Mouse (Mus musculus) cerebellum, adult 11 months (tissue): ENCODE data around the gene Usp2.
"Not testable (repeated sequence)": the region's sequence is repeated elsewhere in the genome, so short reads cannot be mapped to it uniquely, and the experiment has no call there.

ENCODE experiments used
- DNase-seq: peaks from one replicate; pipeline ENCODE4 v3.0.0; 2022

The Usp2 gene

GRCm38 (mm10) chr9:44096536-44096935 is 29.7 kb downstream of the Usp2 start:
- DNase-seq = no peak

DNA sequence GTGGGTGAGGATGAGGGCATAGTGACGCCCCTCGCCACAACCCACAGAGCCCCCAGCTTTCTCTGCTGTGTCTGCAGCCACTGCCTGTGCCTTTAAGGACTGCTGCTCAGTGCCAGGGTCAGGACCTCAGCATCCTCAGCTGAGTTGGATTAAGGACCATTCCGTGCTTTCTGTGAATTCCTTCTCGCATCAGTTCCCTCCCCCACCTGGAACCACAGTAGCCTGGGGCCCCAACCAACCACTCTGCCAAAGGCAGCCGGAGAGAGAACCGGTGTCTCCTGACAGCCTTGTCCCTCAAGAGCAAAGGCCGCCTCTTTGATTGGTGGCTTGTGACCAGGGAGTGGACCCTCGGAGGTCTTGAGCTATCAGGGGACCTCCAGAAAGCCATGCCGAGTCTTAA is 34.7 kb downstream of the Usp2 start, which contains the start of gene Mfrp:
Mfrp (plus strand) TSS at position 240 of the 400 bp plus-strand sequence.
- no peak for DNase-seq

- DNase-seq = no peak
These were observed 38.1 kb downstream of the Usp2 start for GRCm38 (mm10) chr9:44104881-44105280.

DNA sequence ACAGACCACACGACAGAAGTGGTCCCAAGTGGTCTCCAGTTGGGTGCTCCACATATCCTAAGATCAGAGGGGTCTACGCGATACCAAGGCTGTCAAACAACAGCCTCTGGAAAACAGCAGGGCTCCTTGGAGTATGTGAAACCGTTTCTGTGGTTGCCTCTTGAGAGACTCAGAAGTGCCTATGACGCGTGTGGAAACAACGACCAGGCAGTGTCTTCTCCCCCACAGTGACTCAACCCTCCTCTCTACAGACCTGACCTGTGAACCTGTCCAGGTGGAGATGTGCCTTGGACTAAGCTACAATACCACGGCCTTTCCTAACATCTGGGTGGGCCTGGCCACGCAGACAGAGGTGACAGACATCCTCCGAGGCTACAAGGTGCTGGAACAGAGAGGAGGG is 39.0 kb downstream of the Usp2 start:
- no peak for DNase-seq

- DNase-seq = no peak
These were observed 39.4 kb downstream of the Usp2 start for GRCm38 (mm10) chr9:44106182-44106581.

DNA sequence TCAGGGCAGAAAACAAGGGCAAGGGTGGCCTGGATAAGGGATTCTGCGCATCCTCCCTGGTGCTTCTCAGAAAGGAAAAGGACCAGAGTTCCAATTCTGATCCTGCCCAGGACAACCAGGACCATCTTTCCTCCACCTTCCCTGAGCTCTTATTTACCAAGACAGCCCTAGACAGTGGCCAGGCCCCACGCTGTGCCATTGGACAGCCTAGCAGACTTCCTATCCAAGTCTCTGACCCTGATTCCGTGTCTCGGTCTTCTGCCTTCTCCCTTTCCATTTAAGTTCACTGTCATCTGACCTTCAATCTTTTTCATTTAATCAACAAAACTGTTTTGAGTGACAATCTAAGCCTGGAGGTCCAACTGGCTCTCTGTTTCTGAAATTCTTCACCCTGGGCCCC is 39.8 kb downstream of the Usp2 start:
- no peak for DNase-seq

- DNase-seq = no peak
These were observed 40.3 kb downstream of the Usp2 start, which contains the start of gene C1qtnf5 for GRCm38 (mm10) chr9:44107110-44107509. Gene C1qtnf5, plus strand, starts transcription at chr9:44107245.

- no peak for DNase-seq
These were observed 40.8 kb downstream of the Usp2 start for GRCm38 (mm10) chr9:44107557-44108179.

- DNase-seq = no peak
These were observed 41.6 kb downstream of the Usp2 start for GRCm38 (mm10) chr9:44108269-44109055.

DNA sequence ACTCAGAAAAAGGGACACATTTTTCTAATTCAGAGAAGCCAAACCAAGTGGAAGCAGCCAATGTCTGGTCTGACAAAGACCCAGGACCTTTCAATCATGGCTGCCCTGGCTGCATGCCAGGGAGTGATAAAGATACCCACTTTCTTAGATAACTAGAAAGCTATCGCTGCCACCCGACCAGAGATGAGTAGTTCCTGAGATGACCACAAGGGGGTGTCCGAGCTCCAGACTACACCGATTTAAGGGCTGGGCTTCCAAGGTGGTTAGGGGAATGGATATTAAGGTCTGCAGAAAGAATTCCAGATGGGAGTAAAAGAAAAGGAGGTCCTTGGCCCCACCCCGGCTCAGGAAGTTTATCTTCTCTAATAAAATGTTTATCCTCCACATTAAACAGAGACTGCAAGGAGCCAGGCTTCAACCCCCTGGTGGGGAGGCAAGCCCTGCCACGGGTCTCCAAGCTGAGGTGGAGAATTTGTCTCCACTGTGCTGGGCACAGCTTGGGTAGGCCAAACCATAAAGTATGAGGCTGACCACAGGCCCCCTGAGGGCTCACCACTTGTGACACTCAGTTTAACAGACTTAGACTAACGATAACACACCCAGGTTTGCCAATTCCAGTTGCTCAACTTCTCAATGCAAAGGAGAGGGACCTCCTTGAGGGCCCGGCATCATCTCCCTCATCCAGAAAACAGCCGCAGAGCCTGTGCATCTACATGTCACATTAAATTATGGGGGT is 42.7 kb downstream of the Usp2 start:
- peak; percentile 80 for DNase-seq

GRCm38 (mm10) chr9:44111909-44112308 is 45.1 kb downstream of the Usp2 start:
- not testable (repeated sequence) for DNase-seq

GRCm38 (mm10) chr9:44113105-44113789 is 46.4 kb downstream of the Usp2 start, which contains the start of the genes Gm49380 and Rnf26:
Gene Gm49380, minus strand, starts transcription at chr9:44113500.
Gene Rnf26, minus strand, starts transcription at chr9:44113517.
- peak; percentile 95 for DNase-seq

GRCm38 (mm10) chr9:44114453-44114852 is 47.6 kb downstream of the Usp2 start:
- DNase-seq = no peak

- DNase-seq = no peak
These were observed 48.8 kb downstream of the Usp2 start for GRCm38 (mm10) chr9:44115599-44115998.

DNA sequence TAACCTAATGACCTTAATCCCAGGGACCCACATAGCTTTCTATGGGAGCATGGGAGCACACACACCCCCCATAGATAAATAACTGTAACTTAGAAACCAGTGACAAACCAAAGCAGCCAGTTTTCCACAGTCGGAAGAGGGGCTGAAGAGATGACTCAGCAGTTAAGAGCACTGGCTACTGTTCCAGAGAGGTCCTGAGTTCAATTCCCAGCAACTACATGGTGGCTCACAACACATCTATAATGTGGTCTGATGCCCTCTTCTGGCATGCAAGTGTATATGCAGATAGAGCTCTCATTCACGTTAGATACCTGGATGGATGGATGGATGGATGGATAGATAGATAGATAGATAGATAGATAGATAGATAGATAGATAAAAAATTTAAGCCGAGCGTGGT is 49.4 kb downstream of the Usp2 start:
- no peak for DNase-seq

DNA sequence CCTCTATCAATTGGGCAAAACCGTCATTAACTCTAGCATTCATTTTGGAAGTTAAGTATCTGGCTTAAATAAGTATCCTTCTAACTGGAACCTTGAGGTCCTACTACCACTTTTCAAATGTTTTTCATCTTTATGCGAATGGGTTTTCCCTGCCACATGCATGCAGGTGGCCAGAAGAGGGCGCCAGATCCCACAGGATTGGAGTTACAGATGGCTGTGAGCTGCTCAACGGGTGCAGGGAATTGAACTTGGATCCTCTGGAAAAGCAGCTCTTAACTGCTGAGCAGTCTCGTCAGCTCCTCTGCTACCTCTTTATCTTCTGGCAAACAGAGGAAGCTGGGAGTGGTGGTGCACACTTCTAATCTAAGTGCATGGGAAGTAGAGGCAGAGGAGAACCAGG is 52.2 kb downstream of the Usp2 start:
- DNase-seq = no peak

GRCm38 (mm10) chr9:44119948-44120465 is 53.2 kb downstream of the Usp2 start:
- DNase-seq = no peak

- no peak for DNase-seq
These were observed 57.5 kb downstream of the Usp2 start for GRCm38 (mm10) chr9:44124317-44124716.

DNA sequence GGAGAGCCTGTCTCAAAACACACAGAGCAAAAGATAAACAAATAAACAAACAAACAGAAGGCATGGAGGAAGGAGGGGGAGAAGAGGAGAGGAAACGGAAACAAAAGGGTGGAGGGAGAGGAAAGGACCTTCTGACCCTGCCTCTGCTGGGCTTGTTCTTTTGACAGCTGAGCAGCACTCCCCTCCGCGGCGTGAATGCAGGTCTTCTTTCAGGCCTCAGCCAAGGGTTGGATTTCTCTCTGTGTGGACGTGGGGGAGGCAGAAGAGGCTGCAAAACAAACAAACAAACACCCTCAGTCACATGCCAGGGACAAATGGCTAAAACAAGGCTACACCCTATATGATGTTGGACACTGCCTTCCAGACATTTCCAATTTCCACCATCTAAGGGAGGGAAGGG is 58.2 kb downstream of the Usp2 start:
- no peak for DNase-seq

DNA sequence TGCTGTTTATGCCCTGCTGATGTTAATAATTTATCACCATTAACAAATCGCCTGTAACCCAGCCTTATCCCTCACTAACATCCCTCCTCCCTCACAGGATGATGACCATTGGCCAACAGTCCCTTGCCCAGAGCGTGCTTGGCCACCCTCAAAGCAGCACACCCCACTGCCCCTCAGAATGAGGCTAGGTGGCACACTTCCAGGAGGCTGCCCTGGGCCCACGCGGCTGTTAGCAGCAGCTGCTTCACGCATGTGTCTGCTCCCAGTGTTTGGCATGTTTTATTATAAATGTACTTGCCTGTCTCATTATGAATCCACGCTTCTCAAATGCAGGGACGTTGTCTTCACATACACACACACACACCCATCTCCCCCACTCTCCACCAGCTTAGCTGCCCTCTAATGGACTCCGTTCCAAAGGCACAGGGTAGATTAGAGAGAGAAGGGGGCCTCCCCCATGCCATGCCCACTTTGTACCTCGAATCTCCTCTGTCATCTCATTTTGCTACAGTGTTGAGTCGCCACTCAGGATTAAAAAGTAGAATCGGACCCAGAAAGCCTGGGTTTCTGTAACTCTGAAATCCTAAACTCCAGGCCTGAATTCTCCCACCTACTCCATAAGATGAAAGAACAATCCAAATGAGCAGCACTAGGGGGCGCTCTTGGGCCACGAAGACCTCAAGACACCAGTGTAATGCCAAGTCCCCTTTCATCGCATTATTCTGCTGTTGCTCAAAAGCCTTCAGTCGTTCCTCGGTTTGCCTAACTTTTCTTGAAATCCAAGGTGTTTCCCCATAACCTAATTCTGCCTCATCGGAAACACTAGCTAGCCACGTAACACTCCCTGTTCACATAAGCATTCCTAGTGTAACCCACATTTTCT is 59.0 kb downstream of the Usp2 start:
- DNase-seq = peak; percentile 86

DNA sequence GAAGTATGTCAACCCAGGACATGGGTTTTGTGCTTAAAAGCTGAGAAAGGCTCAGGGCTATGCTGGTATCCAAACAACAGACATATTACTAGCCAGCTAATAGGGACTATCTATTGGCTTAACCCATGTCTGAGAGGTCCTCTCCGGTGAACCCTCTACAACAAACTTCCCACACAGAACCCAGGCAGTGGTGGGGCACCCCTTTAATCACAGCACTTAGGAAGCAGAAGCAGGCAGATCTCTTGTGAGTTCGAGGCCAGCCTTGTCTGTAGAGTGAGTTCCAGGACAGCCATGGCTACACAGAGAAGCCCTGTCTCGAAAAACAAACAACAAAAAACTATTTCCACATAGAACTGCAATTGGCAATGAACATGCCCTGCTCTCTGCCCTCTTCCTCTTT is 59.9 kb downstream of the Usp2 start:
- no peak for DNase-seq

DNA sequence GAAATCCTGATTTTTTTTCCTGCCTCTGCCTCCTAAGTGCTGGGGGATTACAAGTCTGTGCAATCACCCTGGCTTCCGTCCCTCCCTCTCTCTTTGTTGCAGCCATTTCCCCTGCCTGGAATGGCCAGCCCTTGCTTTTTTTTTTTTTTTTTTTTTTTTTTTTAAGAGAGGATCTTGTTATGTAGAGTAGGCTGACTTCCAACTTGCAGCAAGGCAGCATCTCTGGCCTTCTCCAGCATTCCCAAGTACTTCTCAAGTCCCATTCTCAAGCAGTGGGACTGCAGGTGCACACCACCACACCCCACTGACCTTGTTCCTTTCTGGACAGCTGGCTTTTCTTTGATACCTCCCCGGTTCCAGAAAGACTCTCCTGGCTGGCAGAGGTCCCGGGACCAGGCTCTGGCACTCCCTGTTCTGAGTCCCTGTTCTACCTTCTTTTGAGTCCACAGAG is 60.6 kb downstream of the Usp2 start:
- no peak for DNase-seq
